Mouse (Mus musculus): ENCODE results near the gene Msmb.

DNA sequence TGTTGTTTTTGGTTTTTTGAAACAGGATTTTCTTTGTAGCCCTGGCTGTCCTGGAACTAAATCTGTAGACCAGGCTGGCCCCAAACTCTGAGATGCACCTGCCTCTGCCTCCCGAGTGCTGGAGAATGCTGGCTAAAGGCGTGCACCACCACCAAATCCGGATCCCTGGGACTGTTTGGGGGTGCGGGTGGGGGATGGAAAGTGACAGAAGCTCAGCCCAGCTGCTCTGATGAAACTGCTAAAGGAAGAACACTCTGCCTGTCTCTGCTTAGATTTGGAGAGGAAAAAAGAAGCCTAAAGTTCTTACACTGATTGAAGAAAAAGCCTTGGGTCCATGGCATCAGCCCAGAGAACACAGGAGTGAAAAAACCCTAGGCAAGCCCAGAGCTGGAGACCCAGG lies 38.3 kb upstream of the Msmb start:
- TF ChIP-seq CTCF (IDR thresholded peaks at IDR 0.05; ENCODE audit: borderline replicate concordance, control insufficient read depth, extremely low read depth, insufficient read depth, low read length, poor library complexity) (no peak), POLR2A (IDR thresholded peaks at IDR 0.05; ENCODE audit: control insufficient read depth, extremely low read depth, insufficient read depth, low read length, poor library complexity) (no peak)

All from thymus, adult 2 months (tissue).